Mouse (Mus musculus): ENCODE data around the gene Trim6.
"Not testable (repeated sequence)": the region's sequence is repeated elsewhere in the genome, so short reads cannot be mapped to it uniquely, and the experiment has no call there.

The Trim6 gene

GRCm38 (mm10) chr7:104218701-104219569, at the start of gene Trim6:
TSS of gene Trim6 (plus strand) at chr7:104218793.
- peak; percentile 14 for DNase-seq (ENCODE audit: extremely low read depth, low read depth, low spot score)

GRCm38 (mm10) chr7:104169634-104170204, 48.9 kb upstream of the Trim6 start:
- DNase-seq (ENCODE audit: extremely low read depth, low read depth, low spot score), result no peak

GRCm38 (mm10) chr7:104175085-104175484, 43.5 kb upstream of the Trim6 start:
- DNase-seq (ENCODE audit: extremely low read depth, low read depth, low spot score), result no peak

GRCm38 (mm10) chr7:104178422-104179054, 40.1 kb upstream of the Trim6 start:
- DNase-seq (ENCODE audit: extremely low read depth, low read depth, low spot score), result no peak

GRCm38 (mm10) chr7:104179074-104179473, 39.5 kb upstream of the Trim6 start:
- no peak for DNase-seq (ENCODE audit: extremely low read depth, low read depth, low spot score)

- DNase-seq (ENCODE audit: extremely low read depth, low read depth, low spot score), result no peak
These were observed 35.3 kb upstream of the Trim6 start, which contains the start of gene Olfr648 for GRCm38 (mm10) chr7:104183292-104183691. TSS of gene Olfr648 (minus strand) at chr7:104183392.

GRCm38 (mm10) chr7:104191275-104191674, 27.3 kb upstream of the Trim6 start:
- no peak for DNase-seq (ENCODE audit: extremely low read depth, low read depth, low spot score)

- no peak for DNase-seq (ENCODE audit: extremely low read depth, low read depth, low spot score)
These were observed 22.7 kb upstream of the Trim6 start, which contains the start of gene Olfr649 for GRCm38 (mm10) chr7:104195885-104196284. TSS of gene Olfr649 (minus strand) at chr7:104195985.

- DNase-seq (ENCODE audit: extremely low read depth, low read depth, low spot score), result no peak
These were observed 18.8 kb upstream of the Trim6 start for GRCm38 (mm10) chr7:104199822-104200221.

GRCm38 (mm10) chr7:104206197-104206596, 12.4 kb upstream of the Trim6 start:
- DNase-seq (ENCODE audit: extremely low read depth, low read depth, low spot score), result no peak

GRCm38 (mm10) chr7:104216011-104216535, 2.5 kb upstream of the Trim6 start:
- DNase-seq (ENCODE audit: extremely low read depth, low read depth, low spot score), result no peak

- no peak for DNase-seq (ENCODE audit: extremely low read depth, low read depth, low spot score)
These were observed 712 bp upstream of the Trim6 start for GRCm38 (mm10) chr7:104217881-104218280.

- no peak for DNase-seq (ENCODE audit: extremely low read depth, low read depth, low spot score)
These were observed 12.6 kb downstream of the Trim6 start for GRCm38 (mm10) chr7:104231203-104231602.

- no peak for DNase-seq (ENCODE audit: extremely low read depth, low read depth, low spot score)
These were observed 22.3 kb downstream of the Trim6 start for GRCm38 (mm10) chr7:104240857-104241256.

- no peak for DNase-seq (ENCODE audit: extremely low read depth, low read depth, low spot score)
These were observed 25.0 kb downstream of the Trim6 start for GRCm38 (mm10) chr7:104243616-104244015.

- no peak for DNase-seq (ENCODE audit: extremely low read depth, low read depth, low spot score)
These were observed 25.9 kb downstream of the Trim6 start, which contains the start of gene Trim34a for GRCm38 (mm10) chr7:104244287-104245181. TSS of gene Trim34a (plus strand) at chr7:104244457.

- DNase-seq (ENCODE audit: extremely low read depth, low read depth, low spot score), result not testable (repeated sequence)
These were observed 41.8 kb downstream of the Trim6 start for GRCm38 (mm10) chr7:104260380-104260779.

- DNase-seq (ENCODE audit: extremely low read depth, low read depth, low spot score), result not testable (repeated sequence)
These were observed 46.7 kb downstream of the Trim6 start for GRCm38 (mm10) chr7:104265335-104265734.

GRCm38 (mm10) chr7:104279361-104279760, 60.8 kb downstream of the Trim6 start:
- DNase-seq (ENCODE audit: extremely low read depth, low read depth, low spot score), result not testable (repeated sequence)

Data from fat pad, adult 2 months (tissue).